Mouse (Mus musculus): ENCODE data around the gene AW011738.

The AW011738 gene

DNA sequence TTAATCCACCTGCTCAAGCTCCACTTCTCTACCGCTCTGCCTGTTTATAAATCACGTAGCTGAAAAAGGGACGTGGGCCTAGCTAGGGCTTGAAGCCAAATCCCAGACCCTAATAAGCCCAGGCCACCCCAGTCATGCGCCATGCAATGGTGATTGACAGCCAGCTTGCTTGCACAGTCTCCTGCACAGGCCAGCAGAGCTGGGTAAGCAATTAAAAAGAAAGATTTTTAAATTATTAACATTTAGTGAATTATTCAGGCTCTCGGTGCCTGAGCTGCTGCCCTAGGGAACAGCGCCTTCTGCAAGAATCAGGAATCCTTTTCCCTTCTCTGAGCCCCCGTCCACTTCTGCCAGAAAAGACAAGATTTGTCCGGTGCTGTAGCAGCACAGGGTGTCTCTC, 48.0 kb downstream of the AW011738 start:
- DNase-seq, result no peak

DNA sequence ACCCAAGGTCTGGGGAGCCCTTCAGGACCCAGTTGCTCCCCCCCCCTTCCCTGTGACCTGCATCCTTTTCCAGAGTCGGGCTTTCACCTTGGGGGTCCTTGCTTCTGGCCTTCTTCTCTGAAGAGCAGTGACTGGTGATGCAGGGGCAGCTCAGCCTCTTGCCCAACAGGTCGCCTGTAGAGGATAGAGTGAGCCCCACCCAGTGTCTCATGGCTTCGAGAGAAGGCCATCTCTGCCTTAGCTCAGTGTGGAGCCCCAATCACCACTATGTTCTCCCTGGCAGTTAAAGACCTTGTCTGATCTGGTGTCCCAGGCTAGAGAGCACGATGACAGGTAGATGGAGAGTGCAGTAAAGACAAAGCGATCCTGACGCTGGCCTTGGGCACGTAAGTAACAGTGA, 49.0 kb downstream of the AW011738 start:
- DNase-seq, result no peak

DNA sequence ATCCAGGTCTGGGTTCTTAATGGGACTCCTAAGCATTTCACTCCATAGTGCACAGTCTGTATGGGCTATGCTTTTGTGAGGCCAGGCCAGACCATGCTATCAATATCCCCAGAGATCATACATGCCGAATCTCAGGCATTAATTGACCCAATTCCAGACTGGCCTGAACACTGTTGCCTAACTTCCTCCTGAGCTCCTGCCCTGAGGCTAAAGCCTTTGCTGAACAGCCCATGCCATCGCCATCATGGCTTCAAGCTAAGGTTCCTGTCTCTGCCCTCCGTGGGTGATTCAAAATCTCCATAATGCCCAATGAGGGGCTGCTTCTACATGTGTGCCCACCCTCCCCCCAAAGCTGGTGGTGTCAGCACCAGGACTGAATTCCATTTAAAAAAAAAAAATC, 49.5 kb downstream of the AW011738 start:
- no peak for DNase-seq

DNA sequence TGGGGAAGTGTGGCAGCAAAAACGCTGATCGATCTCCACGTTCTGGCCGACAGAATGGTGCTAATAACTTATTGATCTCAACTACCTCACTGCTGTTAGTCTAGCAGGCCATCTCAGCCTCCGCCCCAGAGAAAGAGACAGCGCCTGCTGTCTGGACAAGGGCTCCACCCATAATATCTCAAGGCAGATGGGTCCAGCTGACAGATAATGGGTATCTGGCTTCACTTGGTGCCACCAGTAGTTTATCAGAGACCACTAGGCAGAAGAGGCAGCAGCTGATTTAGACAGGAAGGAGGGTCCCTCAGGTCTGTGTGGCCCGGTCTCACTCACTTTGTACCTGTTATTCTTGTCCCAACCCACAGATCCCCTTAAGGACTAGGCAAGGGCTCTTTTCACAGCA, 49.9 kb downstream of the AW011738 start:
- DNase-seq, result no peak

DNA sequence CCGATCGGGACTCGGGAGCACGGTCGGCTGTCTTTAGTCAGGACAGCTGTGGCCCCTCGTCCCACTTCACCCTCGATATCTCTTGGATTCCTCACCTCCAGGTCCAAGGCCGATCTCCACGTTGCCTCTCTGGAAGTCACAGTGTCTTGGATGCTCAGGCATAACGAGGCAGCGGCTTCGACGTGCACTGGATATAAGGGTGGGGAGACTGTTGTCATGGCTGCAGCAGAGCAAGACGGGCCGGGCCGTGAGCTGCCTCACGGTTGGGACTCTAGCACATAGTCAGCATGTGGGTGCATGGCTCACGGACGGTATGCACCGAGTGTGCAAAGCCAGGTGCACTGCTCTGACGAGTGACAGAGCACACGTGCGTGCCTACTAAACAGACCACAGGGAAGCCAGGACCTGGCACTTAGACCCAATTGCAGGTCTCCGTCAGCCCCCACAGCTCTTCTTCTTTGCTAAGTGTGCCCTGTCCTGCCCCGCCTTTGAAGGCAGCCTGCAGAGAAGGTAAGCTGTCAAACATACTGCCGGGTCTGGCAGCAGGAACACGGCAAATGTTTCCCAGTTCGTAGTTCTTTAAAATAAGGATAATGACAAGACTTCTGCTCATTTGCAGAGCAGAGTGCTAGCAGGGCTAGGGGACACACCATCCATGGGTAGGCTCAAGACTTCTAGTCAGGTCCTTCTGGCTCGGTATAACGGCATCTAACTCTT, 51.4 kb downstream of the AW011738 start:
- no peak for DNase-seq
